Mouse (Mus musculus) liver, embryonic 14.5 days (tissue): ENCODE data around the gene Itga2. TPM values are rescaled to one million over a fixed set of nuclear protein-coding genes. Genes with fewer than 3 reads are reported as not detected.

ENCODE experiments used
- ATAC-seq: fragments of 200-750 bp; cut with Nextera tagmentation; 2 replicates; pipeline ENCODE4 v1.8.0; 2017; ENCODE audit warnings: moderate number of reproducible peaks, mild to moderate bottlenecking, moderate library complexity; ENCODE audit not compliant: insufficient read depth
- DNase-seq, 3 experiments: peaks; one replicate each; pipeline ENCODE4 v3.0.0-alpha.2; 2012 to 2013; ENCODE audit warnings: low read depth in 3 of 3, low spot score in 3 of 3
- H3K27ac ChIP-seq: fragments of 300-500 bp; sonication (generic); 2 replicates; pipeline ENCODE4 v1.5.1; 2014; ENCODE audit warnings: moderate library complexity, mild to moderate bottlenecking, control low read depth, inconsistent platforms
- H3K27me3 ChIP-seq: fragments of 300-500 bp; sonication (generic); 2 replicates; pipeline ENCODE4 v1.6.1; 2014; ENCODE audit warnings: mild to moderate bottlenecking, low read length, moderate library complexity; ENCODE audit not compliant: control insufficient read depth, insufficient read depth
- H3K36me3 ChIP-seq: fragments of 300-500 bp; sonication (generic); replicated peaks from 2 replicates; pipeline ENCODE4 v1.6.1; 2014; ENCODE audit warnings: low read depth; ENCODE audit not compliant: control insufficient read depth, insufficient read depth
- H3K4me1 ChIP-seq, 2 experiments: fragments of 200-500 bp in 1 of 2; fragments of 300-500 bp in 1 of 2; sonication (generic) in 1 of 2; replicated peaks; 2 replicates each; pipeline ENCODE4 v1.6.1; 2012 to 2014; ENCODE audit warnings: antibody characterized with exemption in 1 of 2, inconsistent platforms in 1 of 2, low read length in 1 of 2; ENCODE audit not compliant: control insufficient read depth in 2 of 2, insufficient read depth in 2 of 2
- H3K4me2 ChIP-seq: fragments of 300-500 bp; sonication (generic); 2 replicates; pipeline ENCODE4 v1.6.1; 2014; ENCODE audit warnings: low read depth, mild to moderate bottlenecking, control low read depth, moderate library complexity
- H3K4me3 ChIP-seq, 2 experiments: fragments of 200-500 bp in 1 of 2; fragments of 300-500 bp in 1 of 2; sonication (generic) in 1 of 2; 2 replicates each; pipeline ENCODE4 v1.5.1; 2012 to 2014; ENCODE audit warnings: low read depth in 2 of 2, low read length in 2 of 2, mild to moderate bottlenecking in 2 of 2, control low read depth in 1 of 2, inconsistent platforms in 1 of 2, moderate library complexity in 1 of 2; ENCODE audit not compliant: insufficient read depth in 1 of 2
- H3K9ac ChIP-seq: fragments of 300-500 bp; sonication (generic); replicated peaks from 2 replicates; pipeline ENCODE4 v1.6.1; 2014; ENCODE audit warnings: mild to moderate bottlenecking, control low read depth, moderate library complexity
- H3K9me3 ChIP-seq: fragments of 300-500 bp; sonication (generic); 2 replicates; pipeline ENCODE4 v1.6.1; 2016; ENCODE audit warnings: low read length, mixed read lengths; ENCODE audit not compliant: control insufficient read depth
- CTCF ChIP-seq: IDR thresholded peaks from 2 replicates; pipeline ENCODE4 v1.5.1; 2016; ENCODE audit warnings: antibody characterized with exemption, low read depth, control low read depth
- EP300 ChIP-seq: IDR thresholded peaks from 2 replicates; pipeline ENCODE4 v1.6.1; 2016; ENCODE audit warnings: antibody characterized with exemption, low read depth
- WGBS: fragments of 180-500 bp; shearing (Covaris S2); extraction: QIAGEN DNeasy Blood & Tissue Kit; methylation state at CpG from one replicate; pipeline ENCODE4 v1.1.7; 2014; ENCODE audit not compliant: insufficient replicate concordance; 5-methylcytosine and 5-hydroxymethylcytosine counted together
- polyA plus RNA-seq, 2 experiments: library from polyadenylated mRNA; depleted of rRNA in 1 of 2; stranded (reverse) in 1 of 2; unstranded in 1 of 2; fragments of >200 nt; fragmentation: Nextera tagmentation in 1 of 2; extraction: Ambion mirVana in 1 of 2; gene quantifications; 2 replicates each; pipeline versions ENCODE4 v1.2.1 to v1.2.3; 2012 to 2014

Itga2 gene
- polyA plus RNA-seq, 2 experiments: 0.47 to 0.72 TPM

DNA sequence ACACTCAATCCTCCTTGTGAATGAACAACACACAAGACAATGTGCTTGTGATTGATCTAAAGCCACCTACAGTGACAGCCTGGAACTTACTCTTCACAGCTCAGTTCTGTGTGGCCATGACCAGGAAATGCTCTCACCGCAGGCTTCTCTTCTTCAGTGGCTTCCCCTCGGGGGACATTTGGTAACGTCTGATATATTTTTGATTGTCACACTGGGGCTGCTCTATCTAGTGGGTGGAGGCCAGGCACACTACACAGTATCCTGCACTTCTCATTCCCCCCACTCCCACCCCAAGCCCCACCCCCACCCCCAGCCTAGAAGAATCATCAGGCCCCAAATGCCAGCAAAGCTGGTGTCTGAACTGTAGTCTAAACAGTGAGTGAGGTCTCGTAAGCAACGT is 16.1 kb downstream of the Itga2 start:
- peak; percentile 63; the same call in 1 of the 2 replicates for ATAC-seq
- Histone ChIP-seq H3K9me3 (no peaks in the 10 kb centered on the region), H3K9ac (no peak overlapping the region), H3K36me3 (no peaks in the 10 kb centered on the region), H3K27me3 (no peaks in the 10 kb centered on the region), H3K4me2 (no peak overlapping the region), H3K4me1 (peaks cover 0 to 14% of the 10 kb centered on the region in 2 experiments; a peak in 2 of 4 replicates), H3K4me3 (no peak overlapping the region), H3K27ac (no peak overlapping the region)
- 14% methylated on average over 5 of the region's 5 CpGs for WGBS
- no peak for TF ChIP-seq CTCF
- TF ChIP-seq EP300: no peak
- no peak for DNase-seq

DNA sequence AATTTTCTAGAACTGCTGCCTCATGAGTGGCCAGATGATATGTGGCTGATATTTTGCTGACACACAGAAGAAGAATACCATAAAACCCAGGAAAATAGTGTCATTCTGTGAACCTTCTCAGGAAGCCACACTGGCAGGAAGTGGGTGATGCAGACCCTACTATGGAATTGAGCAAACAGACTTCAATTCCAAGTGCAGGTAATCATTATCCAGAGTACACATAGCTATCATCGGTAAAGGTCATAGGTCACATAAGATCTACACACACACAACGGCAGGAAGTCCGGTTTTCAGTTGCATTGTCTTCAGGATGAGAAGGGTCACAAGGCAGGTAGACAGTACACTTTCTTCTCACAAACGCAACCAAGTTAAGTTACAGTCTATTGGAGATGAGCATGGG is 16.9 kb downstream of the Itga2 start:
- Histone ChIP-seq H3K4me2 (no peak overlapping the region), H3K36me3 (no peaks in the 10 kb centered on the region), H3K27me3 (no peaks in the 10 kb centered on the region), H3K9ac (no peak overlapping the region), H3K4me1 (peaks cover 0 to 14% of the 10 kb centered on the region in 2 experiments; a peak in 2 of 4 replicates), H3K9me3 (no peaks in the 10 kb centered on the region), H3K4me3 (no peak overlapping the region), H3K27ac (no peak overlapping the region)
- WGBS: 45% methylated on average over 4 of the region's 4 CpGs
- ATAC-seq: peak; percentile 33; the same call in 1 of the 2 replicates
- TF ChIP-seq CTCF: no peak
- no peak for TF ChIP-seq EP300
- DNase-seq: no peak

DNA sequence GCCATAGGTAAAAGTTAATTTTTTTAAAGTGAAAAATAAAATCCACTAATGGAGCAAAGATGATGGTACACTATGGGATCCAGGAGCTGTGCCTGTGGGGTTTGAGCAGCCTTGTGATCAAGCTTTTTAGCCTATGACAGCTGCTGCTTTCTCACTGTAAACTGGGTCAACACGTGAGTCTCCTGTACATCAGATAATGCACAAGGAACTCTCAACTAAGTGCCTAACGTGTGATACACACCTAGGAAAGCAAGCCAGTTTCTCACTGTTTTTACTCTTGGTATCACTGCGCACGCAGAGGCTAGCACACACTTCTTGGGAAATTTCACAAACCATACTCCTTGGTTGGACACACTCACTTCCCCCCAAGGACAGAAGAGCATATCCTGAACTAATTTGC is 17.3 kb downstream of the Itga2 start:
- Histone ChIP-seq H3K9me3 (no peaks in the 10 kb centered on the region), H3K36me3 (no peaks in the 10 kb centered on the region), H3K27ac (no peak overlapping the region), H3K4me3 (no peak overlapping the region), H3K4me2 (no peak overlapping the region), H3K4me1 (peaks cover 0 to 14% of the 10 kb centered on the region in 2 experiments; a peak in 2 of 4 replicates), H3K27me3 (no peaks in the 10 kb centered on the region), H3K9ac (no peak overlapping the region)
- no peak for TF ChIP-seq EP300
- TF ChIP-seq CTCF: no peak
- 34% methylated on average over 4 of the region's 4 CpGs for WGBS
- ATAC-seq (0 out of 2 replicates have a peak, but pooled peaks have one; percentile 4), DNase-seq (no peak)

DNA sequence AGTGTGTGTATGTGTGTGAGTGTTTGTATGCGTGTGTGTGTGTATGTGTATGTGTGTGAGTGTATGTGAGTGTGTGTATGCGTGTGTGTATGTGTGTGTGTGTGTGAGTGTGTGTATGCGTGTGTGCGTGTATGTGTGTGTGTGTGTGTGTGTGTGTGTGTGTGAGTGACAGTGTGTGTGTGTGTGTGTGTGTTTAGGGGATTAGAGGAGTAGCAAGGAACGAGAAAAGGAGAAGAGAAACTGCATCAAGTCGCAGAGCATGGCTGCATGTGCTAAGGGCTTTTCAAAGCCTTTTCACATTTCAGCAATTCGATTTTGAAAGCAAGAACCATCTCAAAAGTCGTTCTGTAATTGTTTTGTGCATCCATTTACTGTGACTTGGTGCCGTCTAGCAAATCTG is 21.3 kb downstream of the Itga2 start:
- ATAC-seq (no peak), DNase-seq (no peak)
- Histone ChIP-seq H3K4me2 (no peak overlapping the region), H3K9ac (no peak overlapping the region), H3K9me3 (no peaks in the 10 kb centered on the region), H3K27me3 (no peaks in the 10 kb centered on the region), H3K36me3 (no peaks in the 10 kb centered on the region), H3K4me3 (no peak overlapping the region), H3K27ac (no peak overlapping the region), H3K4me1 (peaks cover 0 to 9% of the 10 kb centered on the region in 2 experiments; a peak in 2 of 4 replicates)
- WGBS: 63% methylated on average over 9 of the region's 9 CpGs
- TF ChIP-seq CTCF: no peak
- TF ChIP-seq EP300: no peak

DNA sequence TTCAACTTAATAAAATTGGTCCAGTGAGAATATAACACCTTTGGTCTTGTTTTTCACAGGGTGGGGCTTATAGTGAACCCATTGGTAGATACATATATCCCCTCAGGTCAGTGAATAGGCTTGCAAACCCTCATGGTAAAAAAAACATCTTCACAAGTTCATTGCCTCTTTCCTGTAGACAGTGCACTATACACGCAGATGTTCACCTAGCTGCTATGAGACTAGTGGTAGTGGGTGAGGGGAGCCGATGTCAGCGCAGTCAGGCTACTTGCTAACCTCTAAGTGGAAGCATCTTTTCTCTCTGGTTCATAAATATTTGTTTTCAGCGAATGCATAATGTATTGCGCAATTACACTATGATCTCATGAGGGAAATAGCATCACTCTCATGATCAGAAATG is 22.4 kb downstream of the Itga2 start:
- 61% methylated on average over 5 of the region's 5 CpGs for WGBS
- ATAC-seq: no peak

More for the DNA sequence above, 22.4 kb downstream of the Itga2 start:
- H3K4me3 ChIP-seq: no peak overlapping the region
- H3K27ac ChIP-seq: no peak overlapping the region
- TF ChIP-seq CTCF: no peak
- TF ChIP-seq EP300: no peak
- H3K4me2 ChIP-seq: no peak overlapping the region
- peaks cover 0 to 1% of the 10 kb centered on the region in 2 experiments; a peak in 1 of 4 replicates for H3K4me1 ChIP-seq
- no peak overlapping the region for H3K9ac ChIP-seq
- H3K27me3 ChIP-seq: no peaks in the 10 kb centered on the region
- no peaks in the 10 kb centered on the region for H3K36me3 ChIP-seq
- H3K9me3 ChIP-seq: no peaks in the 10 kb centered on the region
- DNase-seq: no peak
